Mouse (Mus musculus) testis, adult 10 weeks (tissue): ENCODE data around the gene Ampd1. TPM values are rescaled to one million over a fixed set of nuclear protein-coding genes. Genes with fewer than 3 reads are reported as not detected.

ENCODE experiments used
- polyA plus RNA-seq: library from polyadenylated mRNA; stranded (reverse); fragments of 350-450 nt; fragmentation: Illumina TruSeq; extraction: RNeasy Lipid Tissue Mini Kit (QIAGEN cat#74804); gene quantifications from one replicate; pipeline ENCODE4 v1.2.3, GENCODE M21; 2014; ENCODE audit warnings: low read depth, low replicate concordance

Ampd1 gene
- 1.5 TPM for polyA plus RNA-seq

DNA sequence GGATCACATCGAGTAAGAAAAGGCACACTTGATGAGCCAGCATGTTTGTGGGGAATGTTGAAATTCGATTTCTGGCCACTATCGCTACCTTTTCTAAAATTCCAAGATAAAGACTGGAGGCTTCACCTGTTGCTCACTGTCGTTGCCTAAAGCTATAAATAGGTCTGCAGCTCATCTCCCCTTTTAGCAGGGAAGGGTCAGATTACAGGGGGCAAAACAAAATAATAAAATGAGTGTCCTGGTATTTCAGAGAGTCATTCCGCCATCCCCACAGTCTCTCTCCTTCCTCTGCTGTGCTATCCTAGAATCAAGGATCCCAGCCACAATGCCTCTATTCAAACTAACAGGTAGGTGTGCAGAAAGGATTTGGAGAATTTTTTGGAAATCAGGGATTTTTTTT, at the start of gene Ampd1:
Gene Ampd1, plus strand, starts transcription at position 244 of the 400 bp plus-strand sequence.

DNA sequence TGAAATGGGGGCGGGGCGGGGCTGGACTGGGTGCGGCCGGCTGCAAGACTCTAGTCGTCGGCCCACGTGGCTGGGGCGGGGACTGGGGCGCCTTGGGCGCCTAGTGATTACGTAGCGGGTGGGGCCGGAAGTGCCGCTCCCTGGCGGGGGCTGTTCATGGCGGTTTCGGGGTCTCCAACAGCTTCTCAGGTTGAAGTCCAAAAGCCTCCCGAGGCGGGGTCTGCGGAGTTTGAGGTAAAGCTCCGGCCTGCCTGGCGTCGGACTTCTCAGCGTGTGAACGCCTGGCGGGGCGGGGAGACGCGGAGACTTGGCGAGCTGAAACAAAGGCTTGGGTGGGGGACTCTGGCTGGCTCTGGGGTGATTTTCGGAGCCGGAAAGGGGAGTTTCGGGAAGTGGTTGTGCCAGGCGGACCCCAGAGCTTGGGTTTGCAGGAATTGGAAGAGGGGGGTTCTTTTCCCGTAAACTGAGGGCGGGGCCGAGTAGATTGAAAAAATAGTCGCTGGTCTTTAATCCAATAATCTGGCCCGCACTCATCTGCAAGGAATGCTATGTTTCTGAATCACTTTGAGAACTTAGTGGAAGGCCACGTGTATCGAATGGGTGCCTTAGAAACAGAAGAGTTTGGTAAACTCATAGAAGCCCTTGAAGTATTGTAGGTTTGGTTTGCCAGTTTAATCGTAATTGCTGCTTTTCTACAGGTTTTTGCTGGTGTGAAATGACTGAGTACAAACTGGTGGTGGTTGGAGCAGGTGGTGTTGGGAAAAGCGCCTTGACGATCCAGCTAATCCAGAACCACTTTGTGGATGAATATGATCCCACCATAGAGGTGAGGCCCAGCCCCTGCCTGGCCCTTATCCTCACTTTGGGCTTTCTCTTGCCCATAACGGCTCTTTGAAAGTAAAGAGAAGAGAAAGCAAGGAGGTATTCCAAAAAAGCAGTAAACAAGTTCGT, 15.3 kb upstream of the Ampd1 start, which contains the start of gene Nras:
Gene Nras, plus strand, starts transcription at position 79 of the 951 bp plus-strand sequence.

DNA sequence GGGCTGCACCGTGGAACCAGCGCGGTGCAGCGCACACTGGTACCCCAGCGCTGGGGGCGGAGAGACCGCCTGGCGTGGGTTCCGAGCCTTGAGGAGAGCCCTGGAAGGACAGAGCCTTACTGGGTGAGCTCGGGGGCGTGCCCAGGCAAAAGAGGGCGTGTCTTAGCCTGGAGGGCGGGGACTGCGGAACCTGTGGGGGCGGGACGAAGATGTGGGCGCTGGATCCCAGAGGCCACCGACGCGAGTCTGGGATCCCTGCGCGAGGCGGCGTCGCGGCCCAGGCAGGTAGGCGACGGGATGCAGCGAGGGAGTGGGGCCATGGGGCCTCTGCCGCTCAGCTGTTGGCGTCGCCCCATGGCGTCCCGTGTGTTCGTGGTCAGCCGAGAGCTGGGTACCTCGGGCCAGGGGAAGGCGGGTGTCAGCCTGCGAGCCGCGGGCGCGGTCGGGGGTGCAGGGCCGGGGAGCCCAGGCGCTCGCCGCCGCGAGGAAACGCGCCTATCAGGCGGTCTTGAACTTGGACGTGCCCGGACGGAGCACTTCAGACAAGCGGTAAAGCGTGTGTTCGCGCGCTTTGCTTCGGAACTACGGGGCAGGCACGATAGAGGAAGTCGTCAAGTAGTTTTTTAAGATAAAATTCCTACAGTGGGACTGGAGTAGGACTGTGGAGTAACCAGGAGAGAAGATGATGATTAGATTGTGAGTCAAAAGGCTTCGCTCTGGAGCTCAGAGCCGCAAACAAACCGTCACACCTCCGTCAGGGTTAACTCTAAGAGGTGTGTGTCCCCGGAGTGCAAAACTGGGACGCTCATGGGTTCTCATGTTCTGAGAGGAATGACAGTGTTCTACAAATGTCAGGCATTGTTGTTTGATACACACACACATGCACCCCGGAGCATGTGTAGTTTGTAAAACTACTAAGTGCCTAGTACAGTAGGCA, 28.9 kb downstream of the Ampd1 start, which contains the start of gene Dennd2c:
Gene Dennd2c, plus strand, starts transcription at position 151 of the 937 bp plus-strand sequence.

Other genes with a start within 250 kb of the Ampd1 start
- 668 TPM for gene Sycp1, start 137.9 kb upstream of the Ampd1 start, polyA plus RNA-seq
- gene Nr1h5, start 109.9 kb upstream of the Ampd1 start, polyA plus RNA-seq: 2.6 TPM
- gene Sike1, start 78.3 kb upstream of the Ampd1 start, polyA plus RNA-seq: 27.5 TPM
- gene Csde1, start 53.6 kb upstream of the Ampd1 start, polyA plus RNA-seq: 1,316 TPM
- 126 TPM for gene Nras, start 15.7 kb upstream of the Ampd1 start, polyA plus RNA-seq
- 3.5 TPM for gene Dennd2c, start 28.6 kb downstream of the Ampd1 start, polyA plus RNA-seq
- gene Bcas2, start 97.6 kb downstream of the Ampd1 start, polyA plus RNA-seq: 258 TPM
- 106 TPM for gene Trim33, start 205.3 kb downstream of the Ampd1 start, polyA plus RNA-seq